Mouse (Mus musculus) ES-Bruce4 (cell line): ENCODE results near the gene Lamp1.

Experiments used
- CTCF ChIP-seq: IDR thresholded peaks from one replicate; pipeline ENCODE4 v1.8.1; 2011; ENCODE audit warnings: low read depth, low read length
- EP300 ChIP-seq: IDR thresholded peaks from 2 replicates; pipeline ENCODE4 v1.6.1; 2011; ENCODE audit warnings: low read depth, low read length; ENCODE audit not compliant: insufficient read depth
- POLR2A ChIP-seq: IDR thresholded peaks from one replicate; pipeline ENCODE4 v1.8.1; 2011; ENCODE audit warnings: low read length; ENCODE audit not compliant: insufficient read depth

GRCm38 (mm10) chr8:13180408-13180807 is 21.4 kb downstream of the Lamp1 start:
- TF ChIP-seq POLR2A (no peak), CTCF (no peak), EP300 (no peak)
